Mouse (Mus musculus) E14TG2a.4 (cell line): ENCODE data around the gene Taf1c.

Source experiments
- H3K27me3 ChIP-seq: 2 replicates; pipeline ENCODE4 v1.6.1; 2014; ENCODE audit warnings: low read length, control low read depth; ENCODE audit not compliant: insufficient read depth
- H3K36me3 ChIP-seq: 2 replicates; pipeline ENCODE4 v1.6.1; 2014; ENCODE audit warnings: low read length, control low read depth; ENCODE audit not compliant: insufficient read depth
- H3K4me1 ChIP-seq: replicated peaks from 2 replicates; pipeline ENCODE4 v1.6.1; 2014; ENCODE audit warnings: low read depth, low read length, control low read depth
- H3K4me3 ChIP-seq: replicated peaks from 2 replicates; pipeline ENCODE4 v1.5.1; 2014; ENCODE audit warnings: mild to moderate bottlenecking, low read length
- H3K9me3 ChIP-seq: 2 replicates; pipeline ENCODE4 v1.6.1; 2014; ENCODE audit warnings: low read length, control low read depth
- CTCF ChIP-seq: conservative IDR thresholded peaks from 2 replicates; pipeline ENCODE4 v1.5.1; 2014; ENCODE audit warnings: low read length
- NANOG ChIP-seq: IDR thresholded peaks from 2 replicates; pipeline ENCODE4 v1.6.1; 2014; ENCODE audit warnings: borderline replicate concordance, low read length, mixed read lengths
- POU5F1 ChIP-seq: IDR thresholded peaks from 2 replicates; pipeline ENCODE4 v1.6.1; 2014; ENCODE audit warnings: low read length, borderline replicate concordance

Gene Taf1c

GRCm38 (mm10) chr8:119557132-119557531 is 47.9 kb downstream of the Taf1c start:
- H3K36me3 ChIP-seq: peaks cover 38% of the 10 kb centered on the region
- no peak for TF ChIP-seq NANOG
- TF ChIP-seq POU5F1: no peak
- no peak for TF ChIP-seq CTCF
- H3K9me3 ChIP-seq: no peaks in the 10 kb centered on the region
- H3K4me3 ChIP-seq: peak overlapping the region; percentile 92
- H3K4me1 ChIP-seq: peaks cover 75% of the 10 kb centered on the region
- H3K27me3 ChIP-seq: no peaks in the 10 kb centered on the region

- Histone ChIP-seq H3K9me3 (no peaks in the 10 kb centered on the region), H3K4me3 (no peak overlapping the region), H3K36me3 (peaks cover 46% of the 10 kb centered on the region), H3K4me1 (peaks cover 79% of the 10 kb centered on the region), H3K27me3 (no peaks in the 10 kb centered on the region)
- TF ChIP-seq CTCF (no peak), NANOG (no peak), POU5F1 (no peak)
Measured at GRCm38 (mm10) chr8:119555861-119556260, 49.2 kb downstream of the Taf1c start.

GRCm38 (mm10) chr8:119552967-119553366 is 52.1 kb downstream of the Taf1c start:
- H3K4me3 ChIP-seq: no peak overlapping the region
- H3K27me3 ChIP-seq: no peaks in the 10 kb centered on the region
- TF ChIP-seq CTCF: no peak
- TF ChIP-seq NANOG: no peak
- TF ChIP-seq POU5F1: no peak
- no peaks in the 10 kb centered on the region for H3K9me3 ChIP-seq
- peaks cover 96% of the 10 kb centered on the region for H3K4me1 ChIP-seq
- H3K36me3 ChIP-seq: peaks cover 75% of the 10 kb centered on the region

DNA sequence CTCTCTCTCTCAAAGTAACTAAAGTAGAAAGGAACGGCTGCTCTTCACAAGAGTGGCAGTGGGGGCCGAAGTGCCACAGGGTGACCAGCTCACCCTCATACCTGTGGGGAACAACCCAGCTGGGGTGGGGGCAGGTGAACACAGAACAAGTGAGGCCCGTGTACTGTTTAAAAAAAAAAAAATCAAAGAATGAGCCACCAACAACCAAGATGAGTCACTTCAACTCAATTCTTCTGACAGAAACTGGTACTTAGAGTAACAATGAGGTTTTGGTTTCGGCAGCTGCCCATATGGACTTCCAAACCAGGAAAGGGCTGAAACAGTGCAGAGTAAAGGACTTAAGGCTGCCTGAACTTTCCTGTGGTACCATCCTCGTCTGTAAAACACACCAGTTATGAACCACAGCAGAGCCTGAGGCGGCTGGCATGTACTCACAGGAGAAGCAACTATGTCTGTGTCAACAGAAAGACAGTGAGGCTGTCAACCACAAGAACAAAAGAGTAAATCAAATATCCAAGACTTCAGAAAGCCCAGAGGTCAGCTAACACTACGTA is 56.4 kb downstream of the Taf1c start:
- H3K4me1 ChIP-seq: peaks cover 98% of the 10 kb centered on the region
- no peaks in the 10 kb centered on the region for H3K27me3 ChIP-seq
- peaks cover 86% of the 10 kb centered on the region for H3K36me3 ChIP-seq
- H3K4me3 ChIP-seq: no peak overlapping the region
- no peaks in the 10 kb centered on the region for H3K9me3 ChIP-seq
- TF ChIP-seq CTCF (no peak), NANOG (no peak), POU5F1 (no peak)
